Mouse (Mus musculus): ENCODE measurements around the gene Abhd4. TPM values are rescaled to one million over a fixed set of nuclear protein-coding genes. Genes with fewer than 3 reads are reported as not detected.

Abhd4 gene
- polyA plus RNA-seq, 1 experiment = 65.9 TPM

DNA sequence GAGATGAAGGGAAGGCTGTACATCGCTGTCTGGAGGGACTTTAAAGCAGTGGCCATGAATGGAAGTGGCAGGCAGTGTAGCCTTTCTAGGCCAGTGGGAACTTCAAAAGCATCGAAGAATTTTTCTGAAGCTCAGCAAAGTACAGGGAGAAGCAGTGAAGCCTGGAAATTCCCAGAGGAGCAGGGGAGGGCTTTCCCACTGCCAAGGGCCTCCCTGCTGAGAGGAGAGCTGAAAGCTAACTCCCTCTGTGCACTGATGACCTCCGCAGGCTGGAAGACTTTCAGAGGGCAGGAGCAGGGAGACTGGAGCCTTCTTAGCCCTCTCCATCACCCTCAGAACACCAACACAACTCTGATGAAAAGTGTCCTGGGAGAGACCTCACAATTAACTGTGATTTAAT lies 57.8 kb downstream of the Abhd4 start:
- Histone ChIP-seq H3ac (ENCODE audit: control insufficient read depth, insufficient read length) (no peak overlapping the region), H3K79me2 (ENCODE audit: control insufficient read depth, insufficient read depth) (no peaks in the 10 kb centered on the region), H3K4me2 (ENCODE audit: low read depth) (no peak overlapping the region), H3K27me3 (ENCODE audit: control insufficient read depth, insufficient read depth, insufficient read length) (no peaks in the 10 kb centered on the region), H3K4me3 (no peak overlapping the region), H3K36me3 (ENCODE audit: control insufficient read depth, insufficient read depth) (no peaks in the 10 kb centered on the region)
- no peak for TF ChIP-seq SRF (IDR thresholded peaks at IDR 0.05; ENCODE audit: control insufficient read depth, insufficient read length, low read depth)
- TF ChIP-seq MYOD1 (IDR thresholded peaks at IDR 0.05; ENCODE audit: control insufficient read depth in 1 of 3, insufficient read length in 2 of 3, low read depth in 2 of 3) = no peak

Other genes starting within 250 kb of the Abhd4 start
- gene Dad1, start 84 bp upstream of the Abhd4 start, polyA plus RNA-seq (2012; fragmentation: generic; extraction: Trizol) = 324 TPM
- not detected for gene Olfr49, start 30.8 kb downstream of the Abhd4 start, polyA plus RNA-seq (2012; fragmentation: generic; extraction: Trizol)
- gene Oxa1l, start 106.6 kb downstream of the Abhd4 start, polyA plus RNA-seq (2012; fragmentation: generic; extraction: Trizol) = 68.6 TPM
- gene Slc7a7, start 163.6 kb downstream of the Abhd4 start, polyA plus RNA-seq (2012; fragmentation: generic; extraction: Trizol) = 6.8 TPM
- gene Mrpl52, start 172.7 kb downstream of the Abhd4 start, polyA plus RNA-seq (2012; fragmentation: generic; extraction: Trizol) = 483 TPM
- gene Mmp14, start 177.4 kb downstream of the Abhd4 start, polyA plus RNA-seq (2012; fragmentation: generic; extraction: Trizol) = 108 TPM
- 81.8 TPM for gene Lrp10, start 209.9 kb downstream of the Abhd4 start, polyA plus RNA-seq (2012; fragmentation: generic; extraction: Trizol)
- 0.20 TPM for gene Rem2, start 221.9 kb downstream of the Abhd4 start, polyA plus RNA-seq (2012; fragmentation: generic; extraction: Trizol)

Measured in myocyte (in vitro differentiated cells).